Mouse (Mus musculus): ENCODE results near the gene Rita1.

Rita1 gene

GRCm38 (mm10) chr5:120612442-120612821, at the start of gene Rita1, which contains the start of gene Ddx54:
Gene Rita1, minus strand, starts transcription at chr5:120612589.
Gene Ddx54, plus strand, starts transcription at chr5:120612739.
- peak; percentile 95 to 99 for DNase-seq

GRCm38 (mm10) chr5:120660816-120661215, 48.4 kb upstream of the Rita1 start:
- DNase-seq, result no peak

- DNase-seq, result no peak
These were observed 43.9 kb upstream of the Rita1 start for GRCm38 (mm10) chr5:120656281-120656751.

- no peak for DNase-seq
These were observed 41.5 kb upstream of the Rita1 start for GRCm38 (mm10) chr5:120653873-120654272.

GRCm38 (mm10) chr5:120652915-120653701, 40.7 kb upstream of the Rita1 start:
- DNase-seq, result peak; percentile 50 to 52

- no peak for DNase-seq
These were observed 38.8 kb upstream of the Rita1 start for GRCm38 (mm10) chr5:120651230-120651629.

GRCm38 (mm10) chr5:120649938-120650337, 37.5 kb upstream of the Rita1 start:
- no peak for DNase-seq

GRCm38 (mm10) chr5:120649374-120649933, 37.1 kb upstream of the Rita1 start:
- DNase-seq, result peak in 1 of 2 experiments; percentile 54

GRCm38 (mm10) chr5:120648569-120649373, 36.4 kb upstream of the Rita1 start, which contains the start of gene Rasal1:
Gene Rasal1, plus strand, starts transcription at chr5:120648812.
- DNase-seq, result peak; percentile 72 to 79

GRCm38 (mm10) chr5:120647814-120648491, 35.6 kb upstream of the Rita1 start:
- no peak for DNase-seq

- no peak for DNase-seq
These were observed 35.0 kb upstream of the Rita1 start for GRCm38 (mm10) chr5:120647361-120647760.

- DNase-seq, result no peak
These were observed 33.5 kb upstream of the Rita1 start for GRCm38 (mm10) chr5:120645851-120646250.

- DNase-seq, result no peak
These were observed 31.8 kb upstream of the Rita1 start for GRCm38 (mm10) chr5:120644227-120644626.

- DNase-seq, result no peak
These were observed 31.1 kb upstream of the Rita1 start for GRCm38 (mm10) chr5:120643365-120644085.

GRCm38 (mm10) chr5:120640094-120640493, 27.7 kb upstream of the Rita1 start:
- DNase-seq, result no peak

- DNase-seq, result no peak
These were observed 23.2 kb upstream of the Rita1 start for GRCm38 (mm10) chr5:120635633-120636032.

GRCm38 (mm10) chr5:120634860-120635259, 22.5 kb upstream of the Rita1 start:
- no peak for DNase-seq

GRCm38 (mm10) chr5:120634131-120634530, 21.7 kb upstream of the Rita1 start, which contains the start of gene Cfap73:
Gene Cfap73, minus strand, starts transcription at chr5:120634235.
- no peak for DNase-seq

- DNase-seq, result no peak
These were observed 19.5 kb upstream of the Rita1 start for GRCm38 (mm10) chr5:120631892-120632291.

GRCm38 (mm10) chr5:120631128-120631527, 18.7 kb upstream of the Rita1 start:
- DNase-seq, result no peak

GRCm38 (mm10) chr5:120628624-120629023, 16.2 kb upstream of the Rita1 start:
- no peak for DNase-seq
